Mouse (Mus musculus): ENCODE results near the gene Mpv17l.
"Not testable (repeated sequence)": the region's sequence is repeated elsewhere in the genome, so short reads cannot be mapped to it uniquely, and the experiment has no call there.

Gene Mpv17l

GRCm38 (mm10) chr16:13902888-13903483 lies at the start of gene Mpv17l, which contains the start of gene Pdxdc1:
Gene Mpv17l (plus strand): TSS chr16:13903161.
Gene Pdxdc1 (minus strand): TSS chr16:13903131.
- DNase-seq (ENCODE audit: extremely low spot score): peak; percentile 99

- no peak for DNase-seq (ENCODE audit: extremely low spot score)
Measured at GRCm38 (mm10) chr16:13853886-13854285, 49.1 kb upstream of the Mpv17l start.

- DNase-seq (ENCODE audit: extremely low spot score): no peak
Measured at GRCm38 (mm10) chr16:13866076-13866475, 36.9 kb upstream of the Mpv17l start.

GRCm38 (mm10) chr16:13866616-13867015 lies 36.3 kb upstream of the Mpv17l start:
- no peak for DNase-seq (ENCODE audit: extremely low spot score)

GRCm38 (mm10) chr16:13867406-13867805 lies 35.6 kb upstream of the Mpv17l start:
- DNase-seq (ENCODE audit: extremely low spot score): peak; percentile 27

GRCm38 (mm10) chr16:13867910-13868514 lies 34.9 kb upstream of the Mpv17l start:
- peak; percentile 63 for DNase-seq (ENCODE audit: extremely low spot score)

- DNase-seq (ENCODE audit: extremely low spot score): no peak
Measured at GRCm38 (mm10) chr16:13875483-13875882, 27.5 kb upstream of the Mpv17l start.

GRCm38 (mm10) chr16:13883094-13883774 lies 19.7 kb upstream of the Mpv17l start:
- DNase-seq (ENCODE audit: extremely low spot score): no peak

GRCm38 (mm10) chr16:13890449-13890848 lies 12.5 kb upstream of the Mpv17l start:
- no peak for DNase-seq (ENCODE audit: extremely low spot score)

- DNase-seq (ENCODE audit: extremely low spot score): no peak
Measured at GRCm38 (mm10) chr16:13892850-13893249, 10.1 kb upstream of the Mpv17l start.

GRCm38 (mm10) chr16:13894097-13894496 lies 8.9 kb upstream of the Mpv17l start:
- no peak for DNase-seq (ENCODE audit: extremely low spot score)

GRCm38 (mm10) chr16:13895740-13896139 lies 7.2 kb upstream of the Mpv17l start:
- no peak for DNase-seq (ENCODE audit: extremely low spot score)

- no peak for DNase-seq (ENCODE audit: extremely low spot score)
Measured at GRCm38 (mm10) chr16:13896357-13896756, 6.6 kb upstream of the Mpv17l start.

GRCm38 (mm10) chr16:13898981-13899380 lies 4.0 kb upstream of the Mpv17l start:
- DNase-seq (ENCODE audit: extremely low spot score): no peak

- DNase-seq (ENCODE audit: extremely low spot score): no peak
Measured at GRCm38 (mm10) chr16:13902397-13902831, 547 bp upstream of the Mpv17l start.

- DNase-seq (ENCODE audit: extremely low spot score): no peak
Measured at GRCm38 (mm10) chr16:13903488-13903887, 527 bp downstream of the Mpv17l start.

GRCm38 (mm10) chr16:13907297-13907696 lies 4.3 kb downstream of the Mpv17l start:
- DNase-seq (ENCODE audit: extremely low spot score): no peak

- DNase-seq (ENCODE audit: extremely low spot score): no peak
Measured at GRCm38 (mm10) chr16:13920093-13920492, 17.1 kb downstream of the Mpv17l start.

GRCm38 (mm10) chr16:13921063-13921462 lies 18.1 kb downstream of the Mpv17l start:
- DNase-seq (ENCODE audit: extremely low spot score): no peak

- no peak for DNase-seq (ENCODE audit: extremely low spot score)
Measured at GRCm38 (mm10) chr16:13921781-13922180, 18.8 kb downstream of the Mpv17l start.

- not testable (repeated sequence) for DNase-seq (ENCODE audit: extremely low spot score)
Measured at GRCm38 (mm10) chr16:13922499-13922898, 19.5 kb downstream of the Mpv17l start.

GRCm38 (mm10) chr16:13922966-13923365 lies 20.0 kb downstream of the Mpv17l start:
- not testable (repeated sequence) for DNase-seq (ENCODE audit: extremely low spot score)

All from embryo, embryonic 9.5 days (tissue).